Mouse (Mus musculus) cortical plate, adult 2 months (tissue): ENCODE measurements around the gene Myh10.

Source experiments
- CTCF ChIP-seq: fragments of 200-500 bp; IDR thresholded peaks from 2 replicates; pipeline ENCODE4 v1.5.1; 2011; ENCODE audit warnings: mild to moderate bottlenecking, control low read depth, low read length; ENCODE audit not compliant: insufficient read depth; ENCODE audit errors: extremely low read depth
- POLR2A ChIP-seq: fragments of 200-500 bp; IDR thresholded peaks from 2 replicates; pipeline ENCODE4 v1.6.1; 2011; ENCODE audit warnings: mild to moderate bottlenecking, low read length, control low read depth; ENCODE audit not compliant: insufficient read depth; ENCODE audit errors: extremely low read depth

- TF ChIP-seq POLR2A (no peak), CTCF (no peak)
Measured at GRCm38 (mm10) chr11:68717171-68717840, 25.9 kb downstream of the Myh10 start.
